Mouse (Mus musculus) embryonic facial prominence, embryonic 15.5 days (tissue): ENCODE measurements around the gene Pcnx3. TPM values are rescaled to one million over a fixed set of nuclear protein-coding genes. Genes with fewer than 3 reads are reported as not detected.

Experiments used
- ATAC-seq: fragments of 200-750 bp; cut with Nextera tagmentation; 2 replicates; pipeline ENCODE4 v1.8.0; 2017; ENCODE audit warnings: low read depth, moderate TSS enrichment; ENCODE audit not compliant: insufficient number of reproducible peaks, low FRiP score, low TSS enrichment
- H3K27ac ChIP-seq: fragments of 300-500 bp; sonication (generic); replicated peaks from 2 replicates; pipeline ENCODE4 v1.5.1; 2015; ENCODE audit warnings: mild to moderate bottlenecking, inconsistent platforms
- H3K27me3 ChIP-seq: fragments of 300-500 bp; sonication (generic); 2 replicates; pipeline ENCODE4 v1.6.1; 2015; ENCODE audit warnings: inconsistent platforms
- H3K36me3 ChIP-seq: fragments of 300-500 bp; sonication (generic); 2 replicates; pipeline ENCODE4 v1.6.1; 2015; ENCODE audit warnings: mild to moderate bottlenecking, inconsistent platforms
- H3K4me1 ChIP-seq: fragments of 300-500 bp; sonication (generic); 2 replicates; pipeline ENCODE4 v1.6.1; 2015; ENCODE audit warnings: inconsistent platforms
- H3K4me2 ChIP-seq: fragments of 300-500 bp; sonication (generic); replicated peaks from 2 replicates; pipeline ENCODE4 v1.6.1; 2015; ENCODE audit warnings: mild to moderate bottlenecking, inconsistent platforms
- H3K4me3 ChIP-seq: fragments of 300-500 bp; sonication (generic); replicated peaks from 2 replicates; pipeline ENCODE4 v1.5.1; 2015; ENCODE audit warnings: mild to moderate bottlenecking, inconsistent platforms
- H3K9ac ChIP-seq: fragments of 300-500 bp; sonication (generic); 2 replicates; pipeline ENCODE4 v1.6.1; 2015; ENCODE audit warnings: inconsistent platforms
- H3K9me3 ChIP-seq: fragments of 300-500 bp; sonication (generic); replicated peaks from 2 replicates; pipeline ENCODE4 v1.6.1; 2016; ENCODE audit warnings: inconsistent platforms
- WGBS: fragments of 180-500 bp; shearing (Covaris S2); methylation state at CpG from one replicate; pipeline ENCODE4 v1.1.7; 2015; 5-methylcytosine and 5-hydroxymethylcytosine counted together
- polyA plus RNA-seq: library from polyadenylated mRNA; unstranded; fragments of >200 nt; fragmentation: Nextera tagmentation; extraction: Ambion mirVana; gene quantifications from 2 replicates; pipeline ENCODE4 v1.2.1, GENCODE M21; 2015

Gene Pcnx3
- polyA plus RNA-seq, 1 experiment from 2014 or later: 24.6 TPM

GRCm38 (mm10) chr19:5711218-5711617, 22.5 kb upstream of the Pcnx3 start:
- no peak for ATAC-seq
- WGBS: 19% methylated on average over 3 of the region's 3 CpGs
- no peaks in the 10 kb centered on the region for H3K27me3 ChIP-seq
- H3K4me1 ChIP-seq: peaks cover 21% of the 10 kb centered on the region
- peaks cover 58% of the 10 kb centered on the region for H3K36me3 ChIP-seq
- no peak overlapping the region for H3K9ac ChIP-seq
- no peak overlapping the region for H3K4me3 ChIP-seq
- no peak overlapping the region for H3K4me2 ChIP-seq
- H3K9me3 ChIP-seq: no peaks in the 10 kb centered on the region
- no peak overlapping the region for H3K27ac ChIP-seq

DNA sequence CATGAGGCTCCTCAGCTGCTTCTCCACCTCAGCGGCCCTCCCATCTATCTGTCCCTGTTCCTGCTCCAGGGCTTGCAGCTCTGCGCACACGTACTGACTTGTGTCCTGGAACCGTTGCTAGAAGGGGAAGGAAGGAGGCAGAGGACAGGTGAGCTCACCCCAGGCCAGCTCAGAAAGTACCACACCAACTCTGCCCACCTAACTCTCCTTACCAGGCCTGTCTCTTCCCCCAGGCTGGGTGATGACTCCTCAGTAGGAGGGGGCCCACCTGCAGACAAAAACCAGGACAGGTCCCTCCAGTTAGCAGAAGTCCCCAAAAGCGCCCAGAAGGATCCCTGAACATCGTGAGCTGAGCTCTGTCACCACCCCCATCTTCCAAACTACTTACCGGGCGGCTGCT, 21.9 kb upstream of the Pcnx3 start:
- Histone ChIP-seq H3K9ac (no peak overlapping the region), H3K36me3 (peaks cover 61% of the 10 kb centered on the region)

DNA sequence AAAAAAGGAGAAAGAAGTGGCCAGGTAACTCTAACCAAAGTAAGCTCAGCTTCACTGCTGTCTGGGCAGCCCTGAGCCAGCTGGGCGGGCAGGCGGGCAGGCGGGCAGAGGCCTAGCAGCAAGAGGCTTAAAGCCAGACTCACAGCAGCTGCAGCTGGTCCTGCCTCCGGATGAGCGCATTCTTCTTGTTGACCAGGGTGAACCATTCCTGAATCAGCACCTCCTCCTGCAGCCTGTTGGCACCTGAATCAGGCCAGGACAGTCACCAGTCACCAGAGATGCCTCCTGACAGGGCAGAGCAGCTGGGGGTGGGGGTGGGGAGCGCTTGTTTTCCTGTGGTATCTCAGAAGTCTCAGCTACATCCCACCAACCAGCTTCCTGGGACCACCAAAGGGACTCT, 21.4 kb upstream of the Pcnx3 start:
- Histone ChIP-seq H3K36me3 (peaks cover 61% of the 10 kb centered on the region), H3K4me3 (no peak overlapping the region), H3K27me3 (no peaks in the 10 kb centered on the region), H3K9me3 (no peaks in the 10 kb centered on the region), H3K4me1 (peaks cover 27% of the 10 kb centered on the region), H3K9ac (no peak overlapping the region), H3K4me2 (no peak overlapping the region), H3K27ac (no peak overlapping the region)
- 91% methylated on average over 6 of the region's 6 CpGs for WGBS
- ATAC-seq: no peak

More for the DNA sequence above, 21.9 kb upstream of the Pcnx3 start:
- no peak overlapping the region for H3K4me3 ChIP-seq
- H3K27me3 ChIP-seq: no peaks in the 10 kb centered on the region
- H3K9me3 ChIP-seq: no peaks in the 10 kb centered on the region
- ATAC-seq: no peak
- 77% methylated on average over 8 of the region's 8 CpGs for WGBS
- peaks cover 24% of the 10 kb centered on the region for H3K4me1 ChIP-seq
- H3K27ac ChIP-seq: no peak overlapping the region
- no peak overlapping the region for H3K4me2 ChIP-seq

DNA sequence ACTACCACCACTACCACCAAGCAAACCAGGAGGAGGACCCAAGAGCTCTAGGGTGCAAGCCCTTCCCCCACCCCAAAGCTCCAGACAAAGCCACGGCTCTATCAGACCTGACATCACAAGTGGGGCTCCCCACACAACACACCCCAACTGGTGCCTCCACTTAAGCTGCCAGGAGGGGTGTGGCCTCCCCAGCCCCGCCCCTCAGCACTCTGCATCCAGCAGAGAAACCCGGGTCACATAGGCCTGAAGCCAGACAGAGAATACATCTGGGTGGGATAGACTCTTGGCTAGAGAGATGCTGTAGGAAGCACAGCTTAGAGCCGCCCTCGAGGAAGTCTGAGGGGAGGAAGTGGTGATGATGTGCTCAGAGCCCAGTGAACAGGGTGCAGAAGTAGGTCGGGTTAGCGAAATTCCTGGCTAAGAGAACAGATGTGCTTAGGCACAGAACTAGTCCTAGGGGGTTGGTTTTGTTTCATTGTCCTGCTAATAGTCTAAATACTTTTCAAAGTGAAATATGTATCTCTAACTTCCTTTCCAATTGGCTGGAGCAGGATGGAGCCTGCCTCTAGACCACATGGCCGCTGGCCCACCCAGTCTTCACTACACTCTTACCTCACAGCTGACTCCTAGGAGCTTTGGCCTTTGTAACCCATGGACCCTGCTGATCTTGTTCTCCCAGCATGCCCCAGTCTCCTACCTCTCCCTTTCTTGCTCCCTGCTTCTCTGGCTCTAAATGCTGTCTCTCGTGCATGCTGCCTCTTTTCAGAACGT, 16.3 kb upstream of the Pcnx3 start:
- H3K27me3 ChIP-seq: no peaks in the 10 kb centered on the region
- no peaks in the 10 kb centered on the region for H3K9me3 ChIP-seq
- H3K9ac ChIP-seq: peak overlapping the region; percentile 26; the same call in 1 of the 2 replicates
- H3K27ac ChIP-seq: peak overlapping the region; percentile 90
- ATAC-seq: peak; percentile 81
- no peak overlapping the region for H3K4me3 ChIP-seq
- peak overlapping the region; percentile 29 for H3K4me2 ChIP-seq
- H3K4me1 ChIP-seq: peaks cover 25% of the 10 kb centered on the region
- H3K36me3 ChIP-seq: peaks cover 65% of the 10 kb centered on the region
- 24% methylated on average over 10 of the region's 10 CpGs for WGBS

GRCm38 (mm10) chr19:5704163-5704800, 15.6 kb upstream of the Pcnx3 start, which contains the start of gene Kcnk7:
TSS of gene Kcnk7 (plus strand) at chr19:5704367.
- ATAC-seq: peak; percentile 30; the same call in 1 of the 2 replicates
- Histone ChIP-seq H3K9me3 (no peaks in the 10 kb centered on the region), H3K36me3 (peaks cover 67% of the 10 kb centered on the region), H3K4me3 (no peak within 1 kb of the TSS), H3K9ac (peak within 1 kb of the TSS; percentile 26; the same call in 1 of the 2 replicates), H3K27me3 (no peaks in the 10 kb centered on the region), H3K4me1 (peaks cover 25% of the 10 kb centered on the region), H3K4me2 (peak within 1 kb of the TSS; percentile 29), H3K27ac (peak within 1 kb of the TSS; percentile 90)
- 64% methylated on average over 17 of the region's 17 CpGs for WGBS

GRCm38 (mm10) chr19:5695849-5696462, 7.2 kb upstream of the Pcnx3 start:
- Histone ChIP-seq H3K4me1 (peaks cover 43% of the 10 kb centered on the region), H3K27me3 (no peaks in the 10 kb centered on the region), H3K9me3 (no peaks in the 10 kb centered on the region), H3K36me3 (peaks cover 80% of the 10 kb centered on the region), H3K4me2 (peak overlapping the region; percentile 22; the same call in 1 of the 2 replicates), H3K9ac (no peak overlapping the region), H3K27ac (no peak overlapping the region), H3K4me3 (0 out of 2 replicates have a peak overlapping the region, but pooled peaks have one; percentile 8)
- WGBS: 33% methylated on average over 41 of the region's 41 CpGs
- no peak for ATAC-seq

DNA sequence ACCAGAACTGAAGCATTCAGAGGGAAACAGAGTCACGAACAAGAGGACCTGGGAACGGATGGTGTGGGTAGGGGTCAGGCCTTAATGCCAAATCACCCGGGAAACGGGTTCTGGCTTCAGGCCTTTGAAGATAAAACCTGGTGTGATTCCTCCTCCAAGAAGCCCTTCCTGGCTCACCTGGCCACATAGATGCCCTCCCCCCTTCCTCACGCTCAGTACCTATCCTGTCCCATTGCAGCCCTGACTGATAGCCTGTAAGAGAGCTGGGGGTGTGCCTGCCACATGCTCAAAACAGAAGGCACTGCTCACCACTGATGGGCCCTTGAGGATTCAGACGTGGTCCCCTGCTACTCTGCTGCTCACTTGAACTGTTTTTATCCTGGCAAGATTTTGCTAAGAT, 5.1 kb upstream of the Pcnx3 start:
- Histone ChIP-seq H3K27ac (no peak overlapping the region), H3K4me1 (peaks cover 53% of the 10 kb centered on the region), H3K27me3 (no peaks in the 10 kb centered on the region), H3K9me3 (no peaks in the 10 kb centered on the region), H3K4me3 (no peak overlapping the region), H3K36me3 (peaks cover 59% of the 10 kb centered on the region), H3K4me2 (peak overlapping the region; percentile 94; the same call in 1 of the 2 replicates), H3K9ac (no peak overlapping the region)
- WGBS: 82% methylated on average over 6 of the region's 6 CpGs
- ATAC-seq: no peak

DNA sequence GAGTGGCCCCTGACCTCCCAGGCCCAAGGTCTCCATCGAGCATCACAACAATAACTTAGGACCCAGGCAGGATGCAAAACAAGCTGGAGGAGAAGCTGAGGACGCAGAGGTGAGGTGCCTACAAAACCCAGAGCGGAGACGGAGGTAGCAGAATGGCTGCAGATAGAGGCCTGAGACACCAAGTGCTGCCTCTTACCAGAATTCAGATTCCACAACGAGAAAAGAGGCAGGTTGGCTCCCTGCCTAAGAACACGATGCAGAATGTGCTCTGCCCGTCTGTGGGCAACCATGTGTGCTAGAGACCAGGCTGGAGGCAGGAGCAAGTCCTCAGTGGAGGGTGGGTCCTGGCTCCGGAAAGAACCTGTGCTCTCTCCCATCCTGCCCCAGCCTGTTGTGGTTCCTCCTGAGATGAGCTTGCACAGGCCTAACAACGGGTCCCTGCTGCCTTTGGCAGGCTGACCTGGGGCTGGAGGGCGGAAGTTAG, 4.2 kb upstream of the Pcnx3 start:
- Histone ChIP-seq H3K9ac (0 out of 2 replicates have a peak overlapping the region, but pooled peaks have one; percentile 12), H3K27me3 (no peaks in the 10 kb centered on the region), H3K4me1 (peaks cover 55% of the 10 kb centered on the region), H3K4me2 (peak overlapping the region; percentile 94), H3K36me3 (peaks cover 50% of the 10 kb centered on the region), H3K27ac (peak overlapping the region; percentile 97), H3K9me3 (no peaks in the 10 kb centered on the region), H3K4me3 (peak overlapping the region; percentile 75)
- 55% methylated on average over 10 of the region's 10 CpGs for WGBS
- ATAC-seq: no peak

DNA sequence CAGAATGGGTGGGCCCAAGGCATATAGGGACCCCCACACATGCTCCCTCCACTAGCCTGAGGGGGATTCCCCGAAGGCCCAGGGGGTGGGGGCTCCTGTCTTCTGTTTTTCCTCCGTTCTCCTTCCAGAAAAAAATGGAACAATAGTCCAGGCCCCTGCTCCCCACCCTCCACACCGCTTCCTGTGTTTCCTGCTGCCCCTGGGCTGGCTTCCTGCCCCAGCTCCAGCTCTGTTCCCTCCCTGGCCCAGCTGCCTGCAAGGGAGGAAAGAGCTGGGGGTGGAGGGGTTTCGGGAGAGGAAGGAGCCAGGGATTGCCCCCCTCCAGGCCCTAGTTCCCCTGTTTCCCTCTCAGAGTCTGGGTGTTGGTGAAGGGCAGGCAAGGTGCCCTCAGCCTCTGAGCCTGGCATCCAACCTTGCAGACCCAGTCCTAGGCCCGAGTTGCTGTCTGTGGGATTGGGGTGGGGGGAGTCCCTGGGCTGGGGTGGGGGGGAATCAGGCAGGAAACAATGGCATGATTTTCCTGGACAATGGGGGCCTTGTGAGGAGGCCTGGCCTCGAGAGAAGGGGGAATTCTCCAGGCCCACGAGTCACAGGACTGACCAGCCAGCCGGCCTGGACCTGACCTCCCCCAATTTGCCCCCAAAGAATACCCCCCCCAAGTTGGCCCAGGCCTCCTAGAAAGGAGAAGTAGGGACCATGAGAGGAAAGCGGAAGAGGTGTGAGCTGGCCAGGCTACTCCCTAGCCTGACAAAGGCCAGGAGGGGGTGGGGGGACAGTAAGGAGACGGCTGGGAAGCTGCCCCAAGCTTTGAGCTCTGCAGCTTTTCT, 3.6 kb upstream of the Pcnx3 start:
- Histone ChIP-seq H3K27ac (peak overlapping the region; percentile 97), H3K9ac (peak overlapping the region; percentile 40), H3K4me1 (peaks cover 61% of the 10 kb centered on the region), H3K36me3 (peaks cover 44% of the 10 kb centered on the region), H3K4me3 (peak overlapping the region; percentile 75), H3K9me3 (no peaks in the 10 kb centered on the region), H3K27me3 (no peaks in the 10 kb centered on the region), H3K4me2 (peak overlapping the region; percentile 94)
- WGBS: 32% methylated on average over 10 of the region's 10 CpGs
- no peak for ATAC-seq

DNA sequence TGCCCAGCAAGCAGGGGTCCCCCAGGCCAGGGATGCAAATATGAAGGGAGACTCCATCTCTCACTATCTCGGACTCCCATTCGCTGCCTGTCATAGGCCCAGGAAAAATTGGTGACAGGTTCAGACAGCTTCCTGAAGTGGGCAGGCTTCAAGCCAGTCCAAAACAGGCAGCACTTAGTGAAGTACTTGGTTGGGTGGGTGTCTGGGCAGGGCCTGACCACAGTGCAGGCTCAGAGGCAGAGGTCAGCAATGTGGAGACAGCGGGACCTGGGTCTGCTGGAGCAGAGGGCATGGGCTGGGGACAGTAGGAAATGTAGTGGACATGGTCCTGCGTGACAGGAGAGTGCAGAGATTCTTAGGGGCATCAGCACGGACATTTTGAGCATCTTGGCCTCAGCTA, 2.9 kb upstream of the Pcnx3 start:
- H3K27ac ChIP-seq: peak overlapping the region; percentile 97
- peak overlapping the region; percentile 75 for H3K4me3 ChIP-seq
- no peaks in the 10 kb centered on the region for H3K9me3 ChIP-seq
- H3K4me1 ChIP-seq: peaks cover 64% of the 10 kb centered on the region
- H3K9ac ChIP-seq: peak overlapping the region; percentile 40; the same call in 1 of the 2 replicates
- peaks cover 41% of the 10 kb centered on the region for H3K36me3 ChIP-seq
- peak overlapping the region; percentile 94 for H3K4me2 ChIP-seq
- 51% methylated on average over 5 of the region's 5 CpGs for WGBS
- no peak for ATAC-seq
- H3K27me3 ChIP-seq: no peaks in the 10 kb centered on the region
